Mouse (Mus musculus): Measurements from ENCODE around the gene Rhod.
"Not testable (repeated sequence)": the region's sequence is repeated elsewhere in the genome, so short reads cannot be mapped to it uniquely, and the experiment has no call there.

The Rhod gene

DNA sequence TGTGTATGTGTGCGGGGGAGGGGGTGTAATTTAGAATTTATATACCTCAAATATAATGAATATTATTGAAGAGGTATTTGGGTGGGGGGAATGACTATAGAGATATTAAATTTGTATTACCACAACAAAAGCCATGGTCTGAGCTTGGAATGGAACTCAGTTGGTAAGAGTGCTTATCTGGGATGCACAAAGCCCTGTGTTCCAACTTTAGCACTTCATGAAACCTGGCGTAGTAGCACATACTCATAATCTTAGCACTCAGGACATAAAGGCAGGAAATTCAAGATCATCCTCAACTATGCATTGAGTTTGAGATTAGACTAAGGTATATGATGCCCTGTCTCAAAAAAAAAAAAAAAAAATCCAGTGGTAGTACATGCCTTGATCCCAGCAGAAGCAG, 34.4 kb downstream of the Rhod start:
- DNase-seq (ENCODE audit: low read depth, low spot score) = no peak

DNA sequence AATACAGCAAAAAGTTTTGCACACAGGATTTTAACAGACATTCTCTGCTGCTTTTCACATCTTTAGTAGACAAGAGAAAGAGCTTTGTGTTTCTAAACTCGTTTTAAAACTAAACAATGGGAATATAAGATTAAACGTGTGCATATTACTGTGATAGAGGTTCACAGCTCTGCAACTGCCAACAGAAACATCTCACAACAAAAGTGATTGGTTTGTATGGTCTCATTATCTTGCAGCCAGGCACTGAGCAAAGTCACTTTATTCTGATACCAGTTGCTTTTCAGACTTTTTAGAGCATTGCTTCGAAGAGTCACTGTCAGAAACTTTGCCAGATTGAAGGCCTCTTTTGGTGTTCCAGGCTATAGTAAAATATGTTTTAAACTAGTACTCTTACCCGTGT, 40.3 kb downstream of the Rhod start:
- no peaks in the 10 kb centered on the region for H3K36me3 ChIP-seq (ENCODE audit: control insufficient read depth, insufficient read depth, low read length, poor library complexity, severe bottlenecking)
- no peak for DNase-seq (ENCODE audit: low read depth, low spot score)
- no peaks in the 10 kb centered on the region for H3K27me3 ChIP-seq (ENCODE audit: control insufficient read depth, insufficient read depth, low read length, poor library complexity, severe bottlenecking)

More for the DNA sequence above, 34.4 kb downstream of the Rhod start:
- H3K36me3 ChIP-seq (ENCODE audit: control insufficient read depth, insufficient read depth, low read length, poor library complexity, severe bottlenecking) = no peaks in the 10 kb centered on the region
- H3K27me3 ChIP-seq (ENCODE audit: control insufficient read depth, insufficient read depth, low read length, poor library complexity, severe bottlenecking) = no peaks in the 10 kb centered on the region

DNA sequence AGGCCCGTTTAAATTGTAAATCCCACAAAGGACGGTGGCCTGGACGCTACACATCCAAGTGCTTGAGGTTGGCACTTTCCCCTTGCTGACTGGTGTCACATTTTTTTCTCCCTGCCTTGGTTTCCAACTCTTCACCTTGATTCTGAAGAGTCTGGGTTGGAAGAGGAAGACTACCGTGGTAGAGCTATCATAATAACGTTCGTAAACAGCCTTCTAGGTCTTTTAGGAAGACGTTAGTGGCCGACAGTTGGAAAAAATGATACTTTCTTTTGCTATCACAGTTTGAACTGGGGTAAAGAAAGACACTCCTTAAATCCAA, 40.6 kb downstream of the Rhod start:
- no peak for DNase-seq (ENCODE audit: low read depth, low spot score)
- no peaks in the 10 kb centered on the region for H3K36me3 ChIP-seq (ENCODE audit: control insufficient read depth, insufficient read depth, low read length, poor library complexity, severe bottlenecking)
- H3K27me3 ChIP-seq (ENCODE audit: control insufficient read depth, insufficient read depth, low read length, poor library complexity, severe bottlenecking) = no peaks in the 10 kb centered on the region

DNA sequence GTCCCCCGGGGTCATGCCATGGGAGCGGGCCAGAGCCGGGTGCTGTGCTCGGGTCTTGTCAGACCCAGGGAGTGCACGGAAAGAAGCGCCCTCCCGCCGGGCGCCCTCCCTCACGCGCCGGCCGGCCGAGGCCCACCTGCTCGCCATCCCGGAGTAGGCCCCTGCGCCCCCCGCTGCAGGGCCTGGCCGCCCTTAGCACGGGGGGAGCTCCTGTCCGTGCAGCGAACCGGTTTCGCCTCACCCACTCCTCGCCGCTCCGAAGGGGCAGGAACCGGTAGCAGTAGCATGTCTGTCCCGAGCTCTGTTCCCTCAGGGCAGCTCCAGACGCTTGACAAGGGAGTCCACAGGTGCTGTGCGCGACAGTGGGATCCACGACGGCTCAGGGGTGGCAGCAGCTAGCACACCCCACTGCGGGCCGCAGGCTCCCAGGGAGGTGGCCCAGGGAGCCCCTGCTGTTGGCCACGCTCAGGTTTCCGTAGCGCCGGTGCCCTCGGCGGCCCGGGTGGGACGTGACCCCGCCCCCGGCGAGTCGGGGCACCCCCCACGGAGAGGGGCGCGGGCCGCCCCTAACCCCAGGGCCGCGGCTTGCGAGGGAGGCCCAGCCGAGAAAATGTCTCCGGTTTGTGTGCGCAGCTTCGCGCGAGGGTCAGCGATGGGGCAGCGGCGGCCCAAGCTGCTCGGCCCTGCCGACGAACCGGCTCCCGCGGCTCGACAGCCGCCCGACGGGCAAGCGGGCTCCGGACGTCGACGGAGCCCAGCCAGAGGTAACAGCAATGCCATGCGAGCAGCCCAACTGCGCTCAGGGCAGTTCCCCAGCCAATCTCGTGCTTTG, 41.2 kb downstream of the Rhod start, which contains the start of gene Kdm2a:
Gene Kdm2a (minus strand): TSS at position 488 of the 832 bp plus-strand sequence.
- Histone ChIP-seq H3K36me3 (ENCODE audit: control insufficient read depth, insufficient read depth, low read length, poor library complexity, severe bottlenecking) (no peaks in the 10 kb centered on the region), H3K27me3 (ENCODE audit: control insufficient read depth, insufficient read depth, low read length, poor library complexity, severe bottlenecking) (no peaks in the 10 kb centered on the region)
- DNase-seq (ENCODE audit: low read depth, low spot score) = peak; percentile 57

DNA sequence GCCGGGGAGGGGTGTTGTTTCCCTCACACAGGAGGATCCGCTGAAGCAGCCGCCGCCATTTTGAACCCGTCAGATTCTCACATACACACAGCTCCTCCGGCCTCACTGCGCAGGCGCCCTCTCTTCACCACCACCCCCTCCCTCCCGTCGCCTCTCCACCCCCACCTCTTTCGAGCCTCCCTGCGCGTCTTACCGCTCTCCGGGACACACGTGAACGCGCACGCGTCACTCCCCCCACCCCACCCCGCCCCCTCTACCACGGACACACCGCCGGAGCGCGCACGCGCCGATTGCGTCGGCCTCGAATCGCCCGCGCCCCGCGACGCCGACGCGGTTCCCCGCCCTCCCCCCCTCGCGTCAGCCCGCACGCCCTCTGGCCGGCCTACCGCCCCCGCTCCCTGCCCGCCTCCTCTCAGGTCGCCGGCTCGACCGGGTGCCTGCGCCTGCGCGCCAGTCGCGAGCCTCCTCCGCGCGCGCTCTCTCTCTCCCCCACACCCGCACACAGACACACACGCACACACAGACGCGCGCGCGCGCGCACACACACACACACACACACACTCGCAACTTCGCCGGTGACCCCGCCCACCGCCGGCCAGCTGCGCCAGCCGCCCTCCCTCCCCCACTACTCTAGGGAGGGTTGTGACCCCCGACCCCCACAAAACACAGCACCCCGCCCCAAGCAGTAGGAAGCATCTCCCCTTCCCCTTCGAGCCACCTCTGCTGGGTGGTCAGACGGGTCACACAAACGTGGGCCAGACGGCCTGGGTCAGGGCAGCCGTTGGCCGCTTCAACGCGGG, 42.0 kb downstream of the Rhod start:
- Histone ChIP-seq H3K27me3 (ENCODE audit: control insufficient read depth, insufficient read depth, low read length, poor library complexity, severe bottlenecking) (no peaks in the 10 kb centered on the region), H3K36me3 (ENCODE audit: control insufficient read depth, insufficient read depth, low read length, poor library complexity, severe bottlenecking) (no peaks in the 10 kb centered on the region)
- DNase-seq (ENCODE audit: low read depth, low spot score) = peak; percentile 98

DNA sequence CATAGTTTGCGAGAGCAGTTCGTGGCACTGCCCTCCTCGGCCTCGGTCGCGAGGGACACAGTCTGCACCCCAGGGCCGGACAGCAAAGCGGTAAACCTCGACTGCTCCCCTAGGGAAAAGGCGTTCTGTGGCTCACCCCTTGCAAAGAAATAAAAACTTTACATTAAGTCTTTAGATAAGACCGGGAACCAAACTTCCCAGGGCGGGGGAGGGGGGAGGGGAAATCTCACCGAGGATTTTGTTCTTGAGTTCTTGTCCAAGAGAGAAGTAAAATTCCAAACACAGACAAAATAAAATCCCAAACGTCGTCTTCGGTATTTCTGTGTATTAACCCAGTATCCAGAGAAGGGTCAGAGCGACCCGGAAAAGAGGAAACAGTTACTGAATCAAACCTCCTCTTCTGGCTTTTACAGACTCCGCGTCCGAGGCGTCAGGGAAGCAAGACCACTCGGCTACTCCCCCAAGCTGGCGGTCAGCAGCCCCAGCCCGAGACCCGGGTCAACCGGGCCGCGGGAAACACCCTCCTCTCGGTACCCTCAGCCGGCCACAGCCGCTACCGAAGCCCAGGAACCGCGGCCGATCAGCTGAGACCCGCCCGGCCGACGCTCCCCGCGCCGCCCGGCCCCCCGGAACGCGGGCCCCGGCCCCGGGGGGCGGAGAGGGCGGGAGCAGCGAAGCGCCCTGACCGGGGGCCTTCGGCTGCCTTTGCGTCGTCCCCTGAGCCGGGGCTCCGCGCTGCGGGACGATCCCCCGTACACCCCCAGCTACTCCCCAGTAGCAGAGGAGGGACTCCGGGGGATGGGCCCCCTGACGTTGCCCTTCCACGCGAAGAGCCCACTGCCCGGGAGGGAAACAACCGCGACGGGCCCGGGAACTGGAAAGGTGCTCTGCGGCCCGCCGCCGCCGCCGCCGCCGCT, 42.9 kb downstream of the Rhod start:
- H3K27me3 ChIP-seq (ENCODE audit: control insufficient read depth, insufficient read depth, low read length, poor library complexity, severe bottlenecking) = no peaks in the 10 kb centered on the region
- DNase-seq (ENCODE audit: low read depth, low spot score) = peak; percentile 47

DNA sequence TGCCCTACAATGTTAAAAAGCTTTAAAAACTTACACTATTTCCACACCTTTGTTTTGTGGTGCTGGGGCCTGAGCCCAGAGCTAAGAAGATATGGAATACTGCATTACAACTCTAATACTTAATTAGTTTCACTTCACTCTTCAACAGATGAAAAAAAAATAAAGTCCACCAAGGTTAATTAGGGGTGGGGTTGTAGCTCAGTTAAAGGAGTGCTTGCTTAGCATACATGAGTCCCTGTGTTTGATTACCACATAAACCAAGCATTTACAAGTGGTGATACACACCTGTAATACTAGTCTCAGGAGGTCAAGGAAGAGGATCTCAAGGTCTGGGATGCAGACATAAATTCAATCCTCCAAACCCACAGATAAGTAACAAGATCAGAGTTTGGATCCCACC, 52.0 kb downstream of the Rhod start:
- Histone ChIP-seq H3K27me3 (ENCODE audit: control insufficient read depth, insufficient read depth, low read length, poor library complexity, severe bottlenecking) (no peaks in the 10 kb centered on the region), H3K36me3 (ENCODE audit: control insufficient read depth, insufficient read depth, low read length, poor library complexity, severe bottlenecking) (0 out of 2 replicates have a peak, but pooled peaks cover 3% of the 10 kb centered on the region)
- DNase-seq (ENCODE audit: low read depth, low spot score) = no peak

More for the DNA sequence above, 42.9 kb downstream of the Rhod start:
- H3K36me3 ChIP-seq (ENCODE audit: control insufficient read depth, insufficient read depth, low read length, poor library complexity, severe bottlenecking) = no peaks in the 10 kb centered on the region

DNA sequence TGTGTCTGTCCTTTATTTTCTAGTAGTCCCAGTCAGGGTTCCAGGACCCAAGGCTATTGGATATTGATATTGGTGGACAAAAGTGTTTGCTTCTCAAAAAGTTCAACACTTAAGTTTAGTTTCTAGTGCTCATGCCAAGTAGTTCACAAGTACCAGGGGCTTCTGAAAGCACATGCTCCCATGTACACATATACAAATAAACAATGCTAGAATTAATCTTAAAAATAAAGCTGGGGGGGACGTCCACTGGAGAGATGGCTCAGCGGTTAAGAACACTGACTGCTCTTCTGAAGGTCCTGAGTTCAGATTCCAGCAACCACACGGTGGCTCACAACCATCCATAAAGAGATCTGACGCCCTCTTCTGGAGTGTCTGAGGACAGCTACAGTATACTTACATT, 54.2 kb downstream of the Rhod start:
- peaks cover 4% of the 10 kb centered on the region; the same call in 1 of the 2 replicates for H3K36me3 ChIP-seq (ENCODE audit: control insufficient read depth, insufficient read depth, low read length, poor library complexity, severe bottlenecking)
- DNase-seq (ENCODE audit: low read depth, low spot score) = no peak

DNA sequence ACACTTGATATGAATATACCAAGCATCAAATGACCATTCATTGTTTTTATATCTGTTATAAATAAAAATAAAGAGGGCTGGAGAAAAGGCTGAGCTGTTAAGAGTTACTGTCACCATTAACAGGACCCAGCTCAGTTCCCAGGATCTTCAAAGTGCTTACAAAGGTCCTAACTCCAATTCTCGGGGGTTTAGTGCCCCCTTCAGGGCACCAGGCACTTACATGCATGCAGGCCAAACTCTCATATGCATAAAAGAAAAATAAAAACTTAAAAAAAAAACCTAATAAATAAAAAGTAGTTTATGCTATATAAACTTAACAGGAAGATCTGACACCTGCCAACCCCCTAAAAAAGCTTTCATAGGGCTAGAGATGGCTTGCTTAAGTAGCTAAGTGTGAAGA, 54.9 kb downstream of the Rhod start:
- no peaks in the 10 kb centered on the region for H3K27me3 ChIP-seq (ENCODE audit: control insufficient read depth, insufficient read depth, low read length, poor library complexity, severe bottlenecking)
- peaks cover 4% of the 10 kb centered on the region; the same call in 1 of the 2 replicates for H3K36me3 ChIP-seq (ENCODE audit: control insufficient read depth, insufficient read depth, low read length, poor library complexity, severe bottlenecking)
- DNase-seq (ENCODE audit: low read depth, low spot score) = peak; percentile 41

More for the DNA sequence above, 54.2 kb downstream of the Rhod start:
- H3K27me3 ChIP-seq (ENCODE audit: control insufficient read depth, insufficient read depth, low read length, poor library complexity, severe bottlenecking) = no peaks in the 10 kb centered on the region

DNA sequence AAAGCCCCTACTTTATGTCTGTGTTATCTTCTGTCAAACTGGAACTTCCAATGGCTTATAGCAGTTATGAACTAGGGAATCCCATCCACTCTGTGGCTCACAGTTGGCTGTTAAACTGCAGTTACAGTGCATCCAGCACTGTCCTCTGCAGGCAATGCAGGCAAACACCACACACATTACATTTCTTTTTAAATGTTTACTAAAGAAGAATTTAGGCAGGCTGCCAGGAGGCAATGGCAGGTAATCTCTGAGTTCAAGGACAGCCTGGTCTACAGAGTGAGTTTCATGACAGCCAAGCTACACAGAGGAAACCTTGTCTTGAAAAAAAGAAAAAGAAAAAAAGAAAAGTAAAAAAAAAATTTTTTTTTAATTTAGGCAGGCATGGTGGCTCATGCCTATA, 55.9 kb downstream of the Rhod start:
- peaks cover 5% of the 10 kb centered on the region; the same call in 1 of the 2 replicates for H3K36me3 ChIP-seq (ENCODE audit: control insufficient read depth, insufficient read depth, low read length, poor library complexity, severe bottlenecking)
- H3K27me3 ChIP-seq (ENCODE audit: control insufficient read depth, insufficient read depth, low read length, poor library complexity, severe bottlenecking) = no peaks in the 10 kb centered on the region

DNA sequence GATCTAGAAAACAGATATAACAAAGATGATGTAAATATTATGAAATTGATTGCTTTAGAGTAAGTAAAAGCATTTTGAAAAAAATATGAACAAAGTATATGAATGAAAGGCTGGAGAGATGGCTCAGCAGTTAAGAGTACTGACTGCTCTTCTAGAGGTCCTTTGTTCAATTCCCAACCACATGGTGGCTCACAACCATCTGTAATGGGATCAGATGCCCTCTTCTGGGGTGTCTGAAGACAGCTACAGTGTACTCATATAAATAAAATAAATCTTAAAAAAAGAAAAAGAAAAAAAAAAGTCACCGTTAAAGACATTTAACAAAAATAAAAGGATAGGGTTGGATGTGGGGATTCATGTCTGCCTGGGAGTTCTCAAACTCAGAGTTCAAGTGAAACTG, 56.9 kb downstream of the Rhod start:
- DNase-seq (ENCODE audit: low read depth, low spot score); H3K27me3 ChIP-seq (ENCODE audit: control insufficient read depth, insufficient read depth, low read length, poor library complexity, severe bottlenecking); H3K36me3 ChIP-seq (ENCODE audit: control insufficient read depth, insufficient read depth, low read length, poor library complexity, severe bottlenecking): not testable (repeated sequence)

More for the DNA sequence above, 55.9 kb downstream of the Rhod start:
- no peak for DNase-seq (ENCODE audit: low read depth, low spot score)

All from splenic B cell, adult 2 months (primary cell).